In the genomic region with DNA sequence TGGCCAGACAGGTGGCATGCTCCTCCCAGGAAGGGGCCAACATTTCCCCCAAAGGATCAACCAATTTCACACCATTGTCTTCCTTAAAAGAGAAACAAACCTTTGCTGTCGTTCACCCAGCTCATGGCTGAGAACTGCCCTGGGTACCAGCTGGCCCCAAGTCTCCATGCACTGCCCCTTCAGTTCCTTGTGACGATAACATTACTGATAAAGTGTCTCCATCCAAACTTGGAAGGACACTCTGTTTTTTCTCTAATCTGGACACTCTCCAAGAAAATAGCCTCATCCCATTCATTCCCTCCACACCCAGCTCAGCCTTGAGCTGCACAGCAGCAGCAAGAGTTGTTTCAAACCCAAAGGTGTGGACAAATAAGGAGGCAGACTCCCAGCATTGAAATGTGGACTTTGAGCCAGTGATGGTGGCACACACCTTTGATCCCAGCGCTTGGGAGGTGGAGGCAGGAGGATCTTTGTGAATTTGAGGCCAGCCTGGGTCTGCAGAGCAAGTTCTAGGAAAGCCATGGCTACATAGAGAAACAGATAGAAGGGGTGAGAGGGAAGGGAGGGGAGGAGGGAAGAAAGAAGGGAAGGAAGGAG, we compare ENCODE assay signal across 21 mouse cellular contexts. TPM values are rescaled to one million over a fixed set of nuclear protein-coding genes. Genes with fewer than 3 reads are reported as not detected.
DNase-seq lines count a peak whose midpoint lies in the region; ATAC-seq lines count a peak whose summit lies in the region.
"Had no signal": no experiment of that assay in that cellular context is flagged by ENCODE, and none has a peak within 500 bp of the region (broad histone marks: within the 10 kb centered on the region; RNA-seq: fewer than 3 reads in every experiment).

No protein-coding gene starts in this region.

- no peaks in the 10 kb centered on the region for H3K9me3 ChIP-seq in kidney, embryonic 16.5 days (ENCODE audit: low read length)
- H3K9me3 ChIP-seq: embryonic facial prominence, embryonic 10.5 days; forebrain, embryonic 13.5 days; hindbrain, embryonic 10.5 days; limb, embryonic 12.5 days; liver, embryonic 15.5 days; midbrain, embryonic 13.5 days; neural tube, embryonic 13.5 days had no signal

- H3K27ac ChIP-seq in kidney, embryonic 16.5 days (ENCODE audit: low read length) = no peak overlapping the region
- H3K27ac ChIP-seq: embryonic facial prominence, embryonic 10.5 days; forebrain, embryonic 13.5 days; hindbrain, embryonic 10.5 days; hindbrain, postnatal 0 days; limb, embryonic 12.5 days; midbrain, embryonic 13.5 days; neural tube, embryonic 13.5 days had no signal

- H3K4me3 ChIP-seq in kidney, embryonic 16.5 days (ENCODE audit: low read length) = no peak overlapping the region
- H3K4me3 ChIP-seq: hindbrain, embryonic 10.5 days; limb, embryonic 12.5 days; liver, embryonic 15.5 days; midbrain, embryonic 13.5 days; neural tube, embryonic 13.5 days had no signal

- WGBS in kidney, embryonic 16.5 days = 74% methylated on average over 3 of the region's 3 CpGs
- 30% methylated on average over 3 of the region's 3 CpGs for WGBS in large intestine, adult 2 months

- no peak for ATAC-seq in kidney, embryonic 16.5 days (ENCODE audit: low FRiP score, low TSS enrichment)
- ATAC-seq: forebrain, embryonic 13.5 days; hindbrain, postnatal 0 days; midbrain, embryonic 13.5 days had no signal

- H3K27me3 ChIP-seq in kidney, embryonic 16.5 days (ENCODE audit: insufficient read depth, low read length) = no peaks in the 10 kb centered on the region
- H3K27me3 ChIP-seq: forebrain, embryonic 13.5 days; liver, embryonic 15.5 days; midbrain, embryonic 13.5 days; neural tube, embryonic 13.5 days had no signal

- no peak overlapping the region for H3K9ac ChIP-seq in kidney, embryonic 16.5 days (replicated peaks; ENCODE audit: low read length)
- H3K9ac ChIP-seq: limb, embryonic 12.5 days; liver, embryonic 15.5 days; midbrain, embryonic 13.5 days; neural tube, embryonic 13.5 days had no signal

- peaks cover 9% of the 10 kb centered on the region for H3K4me1 ChIP-seq in kidney, embryonic 16.5 days (ENCODE audit: insufficient read depth, low read length)

- H3K4me2 ChIP-seq in kidney, embryonic 16.5 days (replicated peaks; ENCODE audit: low read depth, low read length) = no peak overlapping the region
- H3K4me2 ChIP-seq: limb, embryonic 12.5 days had no signal

- peak; percentile 45 for DNase-seq in kidney, adult 18-20 months
- peak; percentile 24 for DNase-seq in ovary, adult 18-20 months (ENCODE audit: low spot score)
- DNase-seq in ovary, postnatal 10 days (ENCODE audit: low spot score) = no peak
- peak; percentile 71 for DNase-seq in large intestine, adult 2 months (ENCODE audit: low read depth, low spot score)
- DNase-seq in yolk sac, embryonic 10.5 days (ENCODE audit: low spot score) = peak; percentile 77
- DNase-seq in left cerebral cortex, adult 18-20 months (ENCODE audit: low spot score in 2 of 2) = no peak
- DNase-seq: cerebellum, adult 8-10 months; gastrocnemius, postnatal 14 days; layer of hippocampus, adult 9-11 months; lung, postnatal 14 days; right cerebral cortex, postnatal 25 days; thymus, postnatal 25 days had no signal

- H3K36me3 ChIP-seq in kidney, embryonic 16.5 days (ENCODE audit: insufficient read depth, low read length) = peaks cover 22% of the 10 kb centered on the region

RNA-seq across cellular contexts. Expression of a gene that starts 2.2 kb away (rescaled TPM):
- polyA plus RNA-seq in kidney, embryonic 16.5 days (2015; fragmentation: Nextera tagmentation; extraction: Ambion mirVana) = 39.3 and 42.7 TPM in 2 replicates
- 11.9 and 14.9 TPM in 2 replicates for polyA plus RNA-seq in large intestine, adult 2 months (2012; rRNA removed)
- 10 to 100 TPM; 17.5 to 19.2 TPM for total RNA-seq in left cerebral cortex, adult 18-20 months (2021)

RNA-seq across cellular contexts. Expression of a gene that starts 2.4 kb away (rescaled TPM):
- 3.8 and 4.4 TPM in 2 replicates for polyA plus RNA-seq in kidney, embryonic 16.5 days (2015; fragmentation: Nextera tagmentation; extraction: Ambion mirVana)
- polyA plus RNA-seq in large intestine, adult 2 months (2012; rRNA removed) = 1.3 and 2.0 TPM in 2 replicates
- 10 to 100 TPM; 22.4 to 26.8 TPM for total RNA-seq in left cerebral cortex, adult 18-20 months (2021)

Comparison
In these comparisons a context has a peak if more than half of its experiments do, and no peak if none do; other contexts are left out.
1. DNase-seq: peak in kidney, adult 18-20 months (single experiment), ovary, adult 18-20 months (single experiment), large intestine, adult 2 months (single experiment) and yolk sac, embryonic 10.5 days (single experiment); none in ovary, postnatal 10 days (single experiment) and left cerebral cortex, adult 18-20 months (0 of 2).